Mouse (Mus musculus): ENCODE measurements around the gene C130026I21Rik. TPM values are rescaled to one million over a fixed set of nuclear protein-coding genes. Genes with fewer than 3 reads are reported as not detected.

Gene C130026I21Rik
- polyA plus RNA-seq, 1 experiment from 2014 or later: 0.33 TPM

Small RNA genes lying within 50 kb of the gene (microRNA-seq; reads per million reads assigned to microRNA genes)
- gene Gm27907: not detected

Other genes starting within 250 kb of the C130026I21Rik start
- not detected in 2 replicates for gene Gm10553, start 170.4 kb downstream of the C130026I21Rik start, polyA plus RNA-seq (2014; fragmentation: Nextera tagmentation; extraction: Ambion mirVana)
- gene A530032D15Rik, start 160.7 kb downstream of the C130026I21Rik start, polyA plus RNA-seq (2014; fragmentation: Nextera tagmentation; extraction: Ambion mirVana): not detected in 2 replicates

Measured in hindbrain, embryonic 14.5 days (tissue).